Mouse (Mus musculus): ENCODE results near the gene Tssk4. TPM values are rescaled to one million over a fixed set of nuclear protein-coding genes. Genes with fewer than 3 reads are reported as not detected.

Tssk4 gene
- 0.79 and 1.0 TPM in 2 replicates for polyA plus RNA-seq (2012; rRNA removed)

DNA sequence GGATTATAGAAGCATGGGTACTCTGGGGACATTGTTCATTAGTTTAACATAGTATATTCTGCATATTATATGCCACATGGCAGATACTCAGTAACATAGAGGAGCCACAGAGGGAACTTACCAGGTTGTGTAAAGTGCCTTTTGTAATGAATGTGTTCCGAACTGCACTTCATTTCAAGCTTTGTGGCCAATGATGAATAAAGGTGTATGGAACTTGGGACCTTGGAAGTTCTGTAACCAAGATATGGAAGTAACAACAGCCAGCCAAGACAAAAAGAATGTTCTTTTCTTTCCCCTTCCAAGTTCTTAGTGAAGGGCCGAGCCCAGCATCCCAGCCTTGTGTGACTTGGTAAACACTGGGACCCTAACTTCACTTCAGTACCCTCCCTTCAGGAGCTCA, at the start of gene Tssk4:
Tssk4 (plus strand) TSS at position 301 of the 400 bp plus-strand sequence.
- no peak for TF ChIP-seq CTCF (IDR thresholded peaks at IDR 0.05; ENCODE audit: extremely low read depth, insufficient read depth, low read length)
- no peak for TF ChIP-seq POLR2A (IDR thresholded peaks at IDR 0.05; ENCODE audit: extremely low read depth, insufficient read depth, low read length)
- Histone ChIP-seq H3K4me1 (ENCODE audit: control insufficient read depth, insufficient read depth, low read length) (no peaks in the 10 kb centered on the region), H3K4me3 (ENCODE audit: insufficient read depth, low read length) (no peak within 1 kb of the TSS), H3K27ac (ENCODE audit: insufficient read depth, low read length) (no peak within 1 kb of the TSS)

DNA sequence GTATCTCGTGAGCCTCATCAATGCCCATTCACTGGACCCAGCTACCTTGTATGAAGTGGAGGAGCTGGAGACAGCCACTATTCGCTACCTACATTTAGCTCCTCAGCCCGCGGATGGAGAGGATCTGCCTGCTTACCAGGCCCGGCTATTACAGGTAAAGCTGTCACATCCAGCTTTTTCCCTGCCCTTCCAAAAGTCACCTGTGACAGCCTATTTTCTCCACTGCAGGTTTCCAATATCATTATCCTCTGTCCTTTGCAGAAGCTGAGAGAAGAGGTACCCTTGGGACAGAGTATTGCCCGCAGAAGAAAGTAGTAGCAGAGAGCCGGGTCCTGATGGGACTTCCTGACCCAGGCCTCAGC, 46.7 kb upstream of the Tssk4 start, which contains the start of gene Irf9:
Irf9 (plus strand) TSS at position 301 of the 362 bp plus-strand sequence.
- Histone ChIP-seq H3K27ac (ENCODE audit: insufficient read depth, low read length) (no peak within 1 kb of the TSS), H3K4me3 (ENCODE audit: insufficient read depth, low read length) (0 out of 2 replicates have a peak within 1 kb of the TSS, but pooled peaks have one; percentile 1), H3K4me1 (ENCODE audit: control insufficient read depth, insufficient read depth, low read length) (no peaks in the 10 kb centered on the region)
- TF ChIP-seq CTCF (IDR thresholded peaks at IDR 0.05; ENCODE audit: extremely low read depth, insufficient read depth, low read length): no peak
- no peak for TF ChIP-seq POLR2A (IDR thresholded peaks at IDR 0.05; ENCODE audit: extremely low read depth, insufficient read depth, low read length)

DNA sequence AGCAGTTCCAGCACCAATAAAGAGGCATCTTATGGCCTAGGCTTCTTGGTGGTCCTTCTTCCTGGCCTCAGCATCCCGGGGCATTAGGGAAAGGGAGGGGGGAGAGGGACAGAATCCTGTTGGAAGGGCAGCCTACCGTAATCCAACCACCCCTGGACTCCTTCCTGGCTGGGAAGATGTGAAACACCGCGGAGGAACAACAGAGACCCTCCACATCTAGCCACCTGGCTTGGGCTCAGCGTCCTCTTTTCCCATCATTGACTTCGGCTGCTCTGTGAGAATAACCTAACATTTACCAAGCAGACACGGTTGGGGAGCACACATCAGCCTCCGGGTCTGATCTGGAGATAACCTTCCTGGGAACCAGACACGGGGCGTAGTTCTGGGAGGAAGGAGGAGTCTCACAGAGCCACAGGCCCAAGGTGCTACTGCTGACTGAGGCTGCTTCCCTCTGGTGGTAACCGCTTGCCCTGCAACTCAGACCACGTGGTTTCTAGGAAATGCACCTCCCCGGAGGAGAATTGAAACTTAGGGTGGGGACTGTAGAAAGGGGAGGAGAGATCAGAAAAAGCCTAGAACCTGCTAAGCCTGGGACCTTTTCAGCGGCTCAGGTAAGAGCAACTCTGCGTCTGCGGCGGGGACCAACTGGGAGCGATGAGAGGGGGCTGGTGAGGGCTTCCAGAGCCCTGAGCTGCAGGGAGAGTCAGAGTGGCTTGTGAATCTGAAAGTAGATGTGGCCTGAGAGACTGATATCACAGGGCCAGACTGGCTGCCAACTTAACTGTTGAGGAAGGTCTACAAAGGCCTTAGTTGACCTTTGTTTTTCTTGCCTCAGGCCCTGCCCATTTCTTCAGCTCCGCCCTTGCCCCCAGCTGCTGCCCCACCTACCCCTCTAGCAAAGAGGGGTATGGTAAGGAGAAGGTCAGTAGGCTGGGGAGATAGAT, 46.1 kb upstream of the Tssk4 start:
- H3K4me3 ChIP-seq (ENCODE audit: insufficient read depth, low read length): 0 out of 2 replicates have a peak overlapping the region, but pooled peaks have one; percentile 1
- TF ChIP-seq POLR2A (IDR thresholded peaks at IDR 0.05; ENCODE audit: extremely low read depth, insufficient read depth, low read length): peak; percentile 31; the same call in 1 of the 2 replicates
- peak; percentile 84 for TF ChIP-seq CTCF (IDR thresholded peaks at IDR 0.05; ENCODE audit: extremely low read depth, insufficient read depth, low read length)
- H3K4me1 ChIP-seq (ENCODE audit: control insufficient read depth, insufficient read depth, low read length): no peaks in the 10 kb centered on the region
- H3K27ac ChIP-seq (ENCODE audit: insufficient read depth, low read length): no peak overlapping the region

DNA sequence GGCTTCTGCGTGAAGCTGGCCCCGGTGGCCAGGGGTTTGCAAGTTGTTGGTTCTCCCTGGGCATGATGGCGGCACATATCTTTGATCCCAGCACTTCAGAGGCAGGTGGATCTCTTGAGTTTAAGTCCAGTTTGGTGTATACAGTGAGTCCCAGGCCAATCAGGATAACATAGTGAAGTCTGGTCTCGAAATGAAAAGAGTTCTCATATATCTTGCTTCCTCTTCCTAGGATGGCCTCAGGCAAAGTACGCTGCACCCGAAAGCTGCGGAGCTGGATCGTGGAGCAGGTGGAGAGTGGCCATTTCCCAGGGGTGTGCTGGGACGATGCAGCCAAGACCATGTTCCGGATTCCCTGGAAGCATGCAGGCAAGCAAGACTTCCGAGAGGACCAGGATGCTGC, 45.2 kb upstream of the Tssk4 start:
- no peak overlapping the region for H3K27ac ChIP-seq (ENCODE audit: insufficient read depth, low read length)
- H3K4me1 ChIP-seq (ENCODE audit: control insufficient read depth, insufficient read depth, low read length): no peaks in the 10 kb centered on the region
- H3K4me3 ChIP-seq (ENCODE audit: insufficient read depth, low read length): no peak overlapping the region
- TF ChIP-seq CTCF (IDR thresholded peaks at IDR 0.05; ENCODE audit: extremely low read depth, insufficient read depth, low read length): no peak
- no peak for TF ChIP-seq POLR2A (IDR thresholded peaks at IDR 0.05; ENCODE audit: extremely low read depth, insufficient read depth, low read length)

DNA sequence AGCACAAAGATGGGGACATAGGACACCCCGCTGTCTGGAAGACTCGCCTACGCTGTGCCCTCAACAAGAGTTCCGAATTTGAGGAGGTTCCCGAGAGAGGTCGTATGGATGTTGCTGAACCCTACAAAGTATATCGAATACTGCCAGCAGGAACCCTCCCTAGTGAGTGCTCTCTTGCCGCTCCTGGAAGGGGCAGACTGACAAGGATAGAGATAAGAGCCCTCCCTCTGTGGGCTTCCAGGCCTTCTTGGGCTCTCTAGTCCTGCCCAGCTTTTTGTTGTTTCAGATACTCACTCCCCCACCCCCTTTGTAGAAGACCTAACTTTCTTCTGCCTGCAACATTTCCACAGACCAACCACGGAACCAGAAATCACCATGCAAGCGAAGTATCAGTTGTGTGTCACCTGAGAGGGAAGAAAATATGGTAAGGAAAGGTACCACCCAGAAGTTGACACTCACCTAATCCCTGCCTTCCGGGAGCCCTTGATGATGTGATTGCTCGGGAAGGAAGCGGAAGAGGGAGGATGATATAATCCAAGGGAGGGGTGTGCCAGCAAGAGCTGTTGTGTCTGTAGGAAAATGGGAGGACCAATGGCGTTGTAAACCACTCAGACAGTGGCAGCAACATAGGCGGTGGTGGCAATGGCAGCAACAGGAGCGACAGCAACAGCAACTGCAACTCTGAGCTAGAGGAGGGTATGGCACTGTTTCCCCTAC, 44.1 kb upstream of the Tssk4 start:
- Histone ChIP-seq H3K4me3 (ENCODE audit: insufficient read depth, low read length) (no peak overlapping the region), H3K27ac (ENCODE audit: insufficient read depth, low read length) (no peak overlapping the region), H3K4me1 (ENCODE audit: control insufficient read depth, insufficient read depth, low read length) (no peaks in the 10 kb centered on the region)
- TF ChIP-seq CTCF (IDR thresholded peaks at IDR 0.05; ENCODE audit: extremely low read depth, insufficient read depth, low read length): no peak
- no peak for TF ChIP-seq POLR2A (IDR thresholded peaks at IDR 0.05; ENCODE audit: extremely low read depth, insufficient read depth, low read length)

DNA sequence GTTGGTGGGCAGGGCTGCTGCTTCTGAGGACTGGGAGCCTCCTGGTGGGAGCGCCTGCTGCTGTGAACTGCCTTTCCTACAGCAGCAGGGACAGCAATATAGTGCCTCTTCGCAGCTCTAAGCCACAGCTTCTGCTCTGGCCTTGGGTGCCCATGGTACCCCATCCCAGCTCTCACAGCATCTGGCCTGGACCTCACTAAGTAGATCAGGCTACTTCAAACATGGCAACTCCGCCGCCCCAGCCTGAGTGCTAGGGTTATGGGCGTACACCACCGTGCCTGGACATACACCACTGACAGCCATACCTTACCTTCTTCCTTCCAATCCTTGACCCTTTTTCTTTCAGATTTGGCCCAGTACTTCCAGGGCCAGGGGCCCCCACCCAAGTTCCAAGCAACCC, 41.6 kb upstream of the Tssk4 start:
- Histone ChIP-seq H3K4me1 (ENCODE audit: control insufficient read depth, insufficient read depth, low read length) (no peaks in the 10 kb centered on the region), H3K4me3 (ENCODE audit: insufficient read depth, low read length) (no peak overlapping the region), H3K27ac (ENCODE audit: insufficient read depth, low read length) (no peak overlapping the region)
- TF ChIP-seq POLR2A (IDR thresholded peaks at IDR 0.05; ENCODE audit: extremely low read depth, insufficient read depth, low read length) (no peak), CTCF (IDR thresholded peaks at IDR 0.05; ENCODE audit: extremely low read depth, insufficient read depth, low read length) (no peak)

DNA sequence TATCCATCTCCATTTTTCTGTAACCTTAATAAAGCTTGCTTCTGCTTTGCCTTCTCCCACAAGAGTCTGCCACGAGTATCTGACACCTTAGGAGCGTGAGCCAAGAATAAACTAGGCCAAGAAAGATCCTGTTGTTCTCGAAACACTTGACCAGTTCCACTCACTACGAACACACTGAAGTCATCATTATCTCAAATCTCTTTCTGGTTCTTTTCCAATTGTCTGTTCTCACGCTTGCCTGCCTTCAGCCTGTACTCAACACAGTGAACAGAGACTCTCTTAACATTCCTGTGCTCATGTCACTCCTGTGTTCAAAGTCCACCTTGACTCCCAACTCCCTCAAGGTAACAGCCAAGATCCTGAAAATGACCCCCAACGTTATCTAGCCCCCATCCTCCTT, 36.6 kb upstream of the Tssk4 start:
- no peak overlapping the region for H3K27ac ChIP-seq (ENCODE audit: insufficient read depth, low read length)
- H3K4me3 ChIP-seq (ENCODE audit: insufficient read depth, low read length): no peak overlapping the region
- no peak for TF ChIP-seq CTCF (IDR thresholded peaks at IDR 0.05; ENCODE audit: extremely low read depth, insufficient read depth, low read length)
- TF ChIP-seq POLR2A (IDR thresholded peaks at IDR 0.05; ENCODE audit: extremely low read depth, insufficient read depth, low read length): no peak
- H3K4me1 ChIP-seq (ENCODE audit: control insufficient read depth, insufficient read depth, low read length): no peaks in the 10 kb centered on the region

DNA sequence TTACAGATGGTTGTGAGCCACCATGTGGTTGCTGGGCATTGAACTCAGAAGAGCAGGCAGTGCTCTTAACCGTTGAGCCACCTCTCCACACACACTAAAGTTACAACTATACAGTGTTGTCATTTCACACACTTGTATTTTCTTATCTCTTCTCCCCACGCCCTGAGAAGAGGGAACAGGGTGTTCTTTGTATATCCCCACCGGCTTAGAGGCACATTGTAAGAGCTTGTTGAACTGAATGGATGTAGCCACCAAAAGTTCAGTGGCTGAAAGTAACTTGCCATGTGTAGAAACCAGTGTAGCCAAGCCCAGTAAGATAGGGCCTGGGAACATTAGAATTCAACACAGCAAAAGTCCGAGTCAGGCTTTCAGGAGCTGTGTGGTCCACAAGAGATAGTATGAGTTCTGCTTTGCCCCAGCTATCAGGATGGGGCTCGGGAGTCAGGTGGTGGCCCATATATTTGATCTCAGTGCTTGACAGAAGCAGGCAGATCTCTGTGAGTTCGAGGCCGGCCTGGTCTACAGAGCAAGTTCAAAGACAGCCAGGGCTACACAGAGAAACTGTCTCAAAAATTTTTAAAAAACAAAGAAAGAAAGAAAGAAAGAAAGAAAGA, 35.3 kb upstream of the Tssk4 start:
- H3K4me1 ChIP-seq (ENCODE audit: control insufficient read depth, insufficient read depth, low read length): no peaks in the 10 kb centered on the region
- H3K4me3 ChIP-seq (ENCODE audit: insufficient read depth, low read length): no peak overlapping the region
- no peak overlapping the region for H3K27ac ChIP-seq (ENCODE audit: insufficient read depth, low read length)
- TF ChIP-seq POLR2A (IDR thresholded peaks at IDR 0.05; ENCODE audit: extremely low read depth, insufficient read depth, low read length) (no peak), CTCF (IDR thresholded peaks at IDR 0.05; ENCODE audit: extremely low read depth, insufficient read depth, low read length) (no peak)

DNA sequence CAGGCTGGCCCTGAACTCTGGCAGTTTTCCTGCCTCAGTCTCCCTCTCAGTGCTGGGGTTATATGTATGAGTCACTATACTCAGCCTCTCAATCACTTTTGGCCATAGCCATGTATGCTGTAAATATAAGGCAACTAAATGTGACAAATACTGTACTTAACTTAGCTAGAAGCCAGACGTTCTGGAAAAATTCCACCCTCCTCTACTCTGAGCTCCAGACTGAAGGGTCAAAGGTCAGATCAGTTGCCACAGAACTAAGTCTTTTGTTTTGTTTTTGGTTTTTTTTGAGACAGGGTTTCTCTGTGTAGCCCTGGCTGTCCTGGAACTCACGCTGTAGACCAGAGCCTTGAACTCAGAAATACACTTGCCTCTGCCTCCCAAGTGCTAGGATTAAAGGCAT, 34.1 kb upstream of the Tssk4 start:
- Histone ChIP-seq H3K27ac (ENCODE audit: insufficient read depth, low read length) (no peak overlapping the region), H3K4me1 (ENCODE audit: control insufficient read depth, insufficient read depth, low read length) (no peaks in the 10 kb centered on the region), H3K4me3 (ENCODE audit: insufficient read depth, low read length) (no peak overlapping the region)
- TF ChIP-seq POLR2A (IDR thresholded peaks at IDR 0.05; ENCODE audit: extremely low read depth, insufficient read depth, low read length) (no peak), CTCF (IDR thresholded peaks at IDR 0.05; ENCODE audit: extremely low read depth, insufficient read depth, low read length) (no peak)

Data from cortical plate, adult 2 months (tissue).